Mouse (Mus musculus) cerebellum, adult 9-10 months (tissue): ENCODE results near the gene Gm11555.
A peak's percentile ranks its signal among the peaks of the same experiment; 100 is the strongest.
"Not testable (repeated sequence)": the region's sequence is repeated elsewhere in the genome, so short reads cannot be mapped to it uniquely, and the experiment has no call there.

Experiments
- DNase-seq: peaks from one replicate; pipeline ENCODE4 v3.0.0; 2022

The Gm11555 gene

GRCm38 (mm10) chr11:99650136-99650535 is at the start of gene Gm11555:
Gene Gm11555 (minus strand): TSS chr11:99650236.
- no peak for DNase-seq

GRCm38 (mm10) chr11:99690463-99690862 is 40.4 kb upstream of the Gm11555 start, which contains the start of gene Gm14190:
Gene Gm14190 (minus strand): TSS chr11:99690740.
- no peak for DNase-seq

GRCm38 (mm10) chr11:99685235-99685634 is 35.2 kb upstream of the Gm11555 start:
- DNase-seq: not testable (repeated sequence)

GRCm38 (mm10) chr11:99683481-99683880 is 33.4 kb upstream of the Gm11555 start:
- no peak for DNase-seq

- DNase-seq: no peak
Observed at GRCm38 (mm10) chr11:99665860-99666259, 15.8 kb upstream of the Gm11555 start, which contains the start of gene Krtap4-6. Gene Krtap4-6 (minus strand): TSS chr11:99665960.

GRCm38 (mm10) chr11:99662802-99663201 is 12.8 kb upstream of the Gm11555 start:
- no peak for DNase-seq

GRCm38 (mm10) chr11:99659256-99659655 is 9.2 kb upstream of the Gm11555 start:
- no peak for DNase-seq

- DNase-seq: not testable (repeated sequence)
Observed at GRCm38 (mm10) chr11:99658467-99659010, 8.5 kb upstream of the Gm11555 start, which contains the start of gene Gm11563. Gene Gm11563 (minus strand): TSS chr11:99658960.

- DNase-seq: no peak
Observed at GRCm38 (mm10) chr11:99657051-99657450, 7.0 kb upstream of the Gm11555 start.

GRCm38 (mm10) chr11:99646444-99646843 is 3.6 kb downstream of the Gm11555 start:
- DNase-seq: no peak

GRCm38 (mm10) chr11:99644351-99644750 is 5.7 kb downstream of the Gm11555 start:
- DNase-seq: no peak

GRCm38 (mm10) chr11:99643635-99644139 is 6.3 kb downstream of the Gm11555 start, which contains the start of gene Krtap4-7:
Gene Krtap4-7 (minus strand): TSS chr11:99644089.
- not testable (repeated sequence) for DNase-seq

- no peak for DNase-seq
Observed at GRCm38 (mm10) chr11:99640926-99641325, 9.1 kb downstream of the Gm11555 start.

GRCm38 (mm10) chr11:99637086-99637485 is 12.9 kb downstream of the Gm11555 start:
- DNase-seq: no peak

GRCm38 (mm10) chr11:99634653-99635134 is 15.3 kb downstream of the Gm11555 start, which contains the start of gene Krtap4-2:
Gene Krtap4-2 (minus strand): TSS chr11:99635084.
- no peak for DNase-seq

- no peak for DNase-seq
Observed at GRCm38 (mm10) chr11:99633293-99633692, 16.7 kb downstream of the Gm11555 start.

- DNase-seq: no peak
Observed at GRCm38 (mm10) chr11:99630890-99631289, 19.1 kb downstream of the Gm11555 start.

- DNase-seq: no peak
Observed at GRCm38 (mm10) chr11:99628138-99628537, 21.9 kb downstream of the Gm11555 start, which contains the start of gene Krtap4-1. Gene Krtap4-1 (minus strand): TSS chr11:99628238.

GRCm38 (mm10) chr11:99620335-99620734 is 29.7 kb downstream of the Gm11555 start, which contains the start of gene Gm11562:
Gene Gm11562 (minus strand): TSS chr11:99620435.
- DNase-seq: no peak

GRCm38 (mm10) chr11:99614796-99615363 is 35.2 kb downstream of the Gm11555 start, which contains the start of gene Krtap2-4:
Gene Krtap2-4 (minus strand): TSS chr11:99614846.
- DNase-seq: no peak

- DNase-seq: not testable (repeated sequence)
Observed at GRCm38 (mm10) chr11:99610089-99610488, 39.9 kb downstream of the Gm11555 start, which contains the start of gene Gm11937. Gene Gm11937 (minus strand): TSS chr11:99610189.

GRCm38 (mm10) chr11:99609126-99609525 is 40.9 kb downstream of the Gm11555 start:
- DNase-seq: peak; percentile 64

GRCm38 (mm10) chr11:99603208-99603607 is 46.8 kb downstream of the Gm11555 start, which contains the start of gene Gm11938:
Gene Gm11938 (minus strand): TSS chr11:99603308.
- DNase-seq: not testable (repeated sequence)
